Mouse (Mus musculus): ENCODE measurements at regions not wholly inside any gene's neighbourhood (a gene's known extent, or its start where the extent isn't known, plus 50 kb on each side); places are given as distances from the start of the nearest gene placed in this dataset.
A peak's percentile ranks its signal among the peaks of the same experiment; 100 is the strongest.
"Not testable (repeated sequence)": the region's sequence is repeated elsewhere in the genome, so short reads cannot be mapped to it uniquely, and the experiment has no call there.

- DNase-seq = peak; percentile 96
These were observed 219.1 kb downstream of the Gm31371 start for GRCm38 (mm10) chr8:20122067-20122925.

GRCm38 (mm10) chr8:20123545-20123944 is 220.4 kb downstream of the Gm31371 start:
- not testable (repeated sequence) for DNase-seq

GRCm38 (mm10) chr8:20135626-20136025 is 227.4 kb downstream of the Gm15319 start:
- DNase-seq = not testable (repeated sequence)

DNA sequence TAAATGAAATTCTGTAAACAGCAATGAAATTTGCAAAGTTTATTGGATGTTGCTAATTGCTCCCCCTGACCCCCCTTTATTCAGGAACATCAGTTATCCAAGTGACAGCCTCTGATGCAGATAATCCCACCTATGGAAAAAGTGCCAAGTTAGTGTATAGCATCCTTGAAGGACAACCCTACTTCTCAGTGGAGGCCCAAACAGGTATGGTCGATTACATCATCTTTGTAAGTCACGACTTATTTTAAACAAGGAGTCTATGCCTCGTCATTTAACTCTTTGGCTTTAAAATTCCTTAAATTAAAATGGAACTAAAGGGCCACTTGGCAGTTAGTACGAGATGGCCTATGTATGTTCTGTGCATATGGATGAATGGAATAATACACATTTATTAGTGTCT is 217.6 kb downstream of the Gm15319 start:
- DNase-seq = not testable (repeated sequence)

- not testable (repeated sequence) for DNase-seq
These were observed 211.5 kb downstream of the Gm15319 start for GRCm38 (mm10) chr8:20151317-20152047.

GRCm38 (mm10) chr8:20154091-20154490 is 208.9 kb downstream of the Gm15319 start:
- not testable (repeated sequence) for DNase-seq

All from liver (tissue).